Mouse (Mus musculus) heart, postnatal 36 days (tissue): Measurements from ENCODE around the gene Lamtor5. TPM values are rescaled to one million over a fixed set of nuclear protein-coding genes. Genes with fewer than 3 reads are reported as not detected.
A peak's percentile ranks its signal among the peaks of the same experiment; 100 is the strongest.
"Not testable (repeated sequence)": the region's sequence is repeated elsewhere in the genome, so short reads cannot be mapped to it uniquely, and the experiment has no call there.

Experiments
- DNase-seq, 2 experiments: peaks; one replicate each; pipeline ENCODE4 v3.0.0; 2021 to 2022
- intact Hi-C: fragments of 180-260 bp; cut with DNase I; formaldehyde crosslinking; loops from one replicate; pipeline ENCODE4 v1.15.1; 2025
- total RNA-seq, 2 experiments: library from RNA; stranded (reverse); gene quantifications; 2 replicates each; pipeline ENCODE4 v1.2.3; 2021

The Lamtor5 gene
- total RNA-seq, 2 experiments from 2014 or later: 67.9 to 68.2 TPM

GRCm38 (mm10) chr3:107261851-107262165, 16.9 kb upstream of the Lamtor5 start:
- intact Hi-C loops: no loop called here
- DNase-seq: peak; percentile 24 to 32

GRCm38 (mm10) chr3:107266814-107267345, 11.8 kb upstream of the Lamtor5 start:
- intact Hi-C loops: no loop called here
- no peak for DNase-seq

- intact Hi-C loops: no loop called here
Measured at GRCm38 (mm10) chr3:107272433-107272832, 6.2 kb upstream of the Lamtor5 start.

GRCm38 (mm10) chr3:107273820-107274219, 4.8 kb upstream of the Lamtor5 start:
- DNase-seq: peak; percentile 68 to 71
- intact Hi-C loops: loop anchor here (1.0 to 2.0 kb wide), 3 partner anchors 41 to 193 kb away; no protein-coding TSS in a partner anchor

More at GRCm38 (mm10) chr3:107272433-107272832, 6.2 kb upstream of the Lamtor5 start:
- DNase-seq: no peak

GRCm38 (mm10) chr3:107275351-107275750, 3.3 kb upstream of the Lamtor5 start:
- DNase-seq: no peak

GRCm38 (mm10) chr3:107275996-107276395, 2.7 kb upstream of the Lamtor5 start:
- intact Hi-C loops: loop anchor here (2.0 to 5.0 kb wide), 2 partner anchors 184 to 191 kb away; no protein-coding TSS in a partner anchor
- no peak for DNase-seq

More at GRCm38 (mm10) chr3:107275351-107275750, 3.3 kb upstream of the Lamtor5 start:
- intact Hi-C loops: loop anchor here (2.0 to 5.0 kb wide), 2 partner anchors 183 to 191 kb away; no protein-coding TSS in a partner anchor

GRCm38 (mm10) chr3:107276626-107277025, 2.0 kb upstream of the Lamtor5 start:
- DNase-seq: no peak
- intact Hi-C loops: loop anchor here (5.0 kb wide), 1 partner anchor 184 kb away; no protein-coding TSS in a partner anchor

- intact Hi-C loops: no loop called here
- DNase-seq: no peak
Measured at GRCm38 (mm10) chr3:107286123-107286522, 7.5 kb downstream of the Lamtor5 start.

GRCm38 (mm10) chr3:107287346-107287745, 8.7 kb downstream of the Lamtor5 start:
- intact Hi-C loops: no loop called here
- no peak for DNase-seq

- intact Hi-C loops: no loop called here
- no peak for DNase-seq
Measured at GRCm38 (mm10) chr3:107290764-107291381, 12.2 kb downstream of the Lamtor5 start, which contains the start of gene Slc16a4. Slc16a4 (plus strand) TSS chr3:107291230.

GRCm38 (mm10) chr3:107295672-107296360, 17.2 kb downstream of the Lamtor5 start:
- intact Hi-C loops: no loop called here
- no peak for DNase-seq

- DNase-seq, intact Hi-C loops: not testable (repeated sequence)
Measured at GRCm38 (mm10) chr3:107296917-107297316, 18.3 kb downstream of the Lamtor5 start.

- no peak for DNase-seq
- intact Hi-C loops: no loop called here
Measured at GRCm38 (mm10) chr3:107317338-107317737, 38.7 kb downstream of the Lamtor5 start.

GRCm38 (mm10) chr3:107321141-107321540, 42.5 kb downstream of the Lamtor5 start:
- intact Hi-C loops: no loop called here
- DNase-seq: no peak

GRCm38 (mm10) chr3:107321776-107322175, 43.1 kb downstream of the Lamtor5 start:
- intact Hi-C loops: no loop called here
- no peak for DNase-seq

- DNase-seq: no peak
- intact Hi-C loops: no loop called here
Measured at GRCm38 (mm10) chr3:107326442-107326841, 47.8 kb downstream of the Lamtor5 start.

- peak; percentile 6 to 11 for DNase-seq
- intact Hi-C loops: no loop called here
Measured at GRCm38 (mm10) chr3:107330503-107331424, 52.1 kb downstream of the Lamtor5 start.

- intact Hi-C loops: loop anchor here (2.0 kb wide), 1 partner anchor 53 kb away; the partner anchor contains the start of gene Lamtor5
- DNase-seq: peak in 1 of 2 experiments; percentile 7
Measured at GRCm38 (mm10) chr3:107331746-107332126, 53.1 kb downstream of the Lamtor5 start.

GRCm38 (mm10) chr3:107332127-107332959, 53.7 kb downstream of the Lamtor5 start:
- DNase-seq: peak in 1 of 2 experiments; percentile 39
- intact Hi-C loops: loop anchor here (2.0 kb wide), 1 partner anchor 54 kb away; the partner anchor contains the start of gene Lamtor5
